Mouse (Mus musculus): ENCODE data around the gene Adk. TPM values are rescaled to one million over a fixed set of nuclear protein-coding genes. Genes with fewer than 3 reads are reported as not detected.
A peak's percentile ranks its signal among the peaks of the same experiment; 100 is the strongest.

Adk gene
- 215 and 230 TPM in 2 replicates for polyA plus RNA-seq (2015; fragmentation: Nextera tagmentation; extraction: Ambion mirVana)

GRCm38 (mm10) chr14:21052112-21052780, at the start of gene Adk, which contains the start of gene Ap3m1:
Adk (plus strand) TSS chr14:21052574.
Ap3m1 (minus strand) TSS chr14:21052508.
- ATAC-seq: peak; percentile 98
- Histone ChIP-seq H3K27ac (peak within 1 kb of the TSS; percentile 92), H3K27me3 (replicated peaks) (no peaks in the 10 kb centered on the region), H3K36me3 (no peaks in the 10 kb centered on the region), H3K4me3 (replicated peaks) (peak within 1 kb of the TSS; percentile 83), H3K4me1 (replicated peaks) (0 out of 2 replicates have a peak, but pooled peaks cover 3% of the 10 kb centered on the region), H3K4me2 (replicated peaks) (peak within 1 kb of the TSS; percentile 97), H3K9ac (peak within 1 kb of the TSS; percentile 73), H3K9me3 (no peaks in the 10 kb centered on the region)
- under 1% methylated on average over 48 of the region's 48 CpGs for WGBS

GRCm38 (mm10) chr14:21013800-21014334, 38.5 kb upstream of the Adk start:
- no peak for ATAC-seq

DNA sequence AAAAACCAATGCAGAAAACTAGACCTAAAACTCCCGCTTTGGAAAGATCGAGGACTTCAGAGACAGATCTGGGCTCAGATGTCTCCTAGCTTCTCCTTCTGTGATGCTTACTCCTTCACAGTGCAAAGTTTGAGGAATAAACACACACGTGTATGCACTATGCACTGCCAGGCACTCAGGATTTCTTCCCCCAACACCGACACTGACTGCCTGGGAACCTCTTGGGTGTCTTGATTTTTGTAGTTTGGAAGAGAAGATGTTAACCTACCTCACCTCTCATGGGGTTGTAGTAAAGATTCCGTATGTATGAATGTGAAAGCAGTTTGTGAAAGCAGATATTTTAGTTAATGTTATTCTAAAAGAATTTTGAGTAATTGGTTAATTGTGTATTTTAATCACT, 34.5 kb upstream of the Adk start:
- no peak for ATAC-seq
- H3K4me3 ChIP-seq (replicated peaks): no peak overlapping the region
- H3K4me2 ChIP-seq (replicated peaks): no peak overlapping the region
- H3K9ac ChIP-seq: no peak overlapping the region
- H3K27ac ChIP-seq: no peak overlapping the region
- H3K9me3 ChIP-seq: no peaks in the 10 kb centered on the region
- H3K4me1 ChIP-seq (replicated peaks): no peaks in the 10 kb centered on the region
- peaks cover 24% of the 10 kb centered on the region for H3K36me3 ChIP-seq
- 90% methylated on average over 5 of the region's 5 CpGs for WGBS
- H3K27me3 ChIP-seq (replicated peaks): no peaks in the 10 kb centered on the region

More at GRCm38 (mm10) chr14:21013800-21014334, 38.5 kb upstream of the Adk start:
- H3K4me2 ChIP-seq (replicated peaks): no peak overlapping the region
- H3K9me3 ChIP-seq: no peaks in the 10 kb centered on the region
- H3K4me1 ChIP-seq (replicated peaks): no peaks in the 10 kb centered on the region
- H3K27me3 ChIP-seq (replicated peaks): no peaks in the 10 kb centered on the region
- 86% methylated on average over 5 of the region's 5 CpGs for WGBS
- H3K36me3 ChIP-seq: peaks cover 14% of the 10 kb centered on the region; the same call in 1 of the 2 replicates
- H3K27ac ChIP-seq: no peak overlapping the region
- H3K9ac ChIP-seq: no peak overlapping the region
- H3K4me3 ChIP-seq (replicated peaks): no peak overlapping the region

GRCm38 (mm10) chr14:21018977-21019376, 33.4 kb upstream of the Adk start:
- Histone ChIP-seq H3K27me3 (replicated peaks) (no peaks in the 10 kb centered on the region), H3K9me3 (no peaks in the 10 kb centered on the region), H3K36me3 (peaks cover 24% of the 10 kb centered on the region), H3K9ac (no peak overlapping the region), H3K4me3 (replicated peaks) (no peak overlapping the region), H3K27ac (no peak overlapping the region), H3K4me2 (replicated peaks) (no peak overlapping the region), H3K4me1 (replicated peaks) (no peaks in the 10 kb centered on the region)
- 48% methylated on average over 3 of the region's 3 CpGs for WGBS
- ATAC-seq: peak; percentile 41; the same call in 1 of the 2 replicates

GRCm38 (mm10) chr14:21020435-21020834, 31.9 kb upstream of the Adk start:
- Histone ChIP-seq H3K27me3 (replicated peaks) (no peaks in the 10 kb centered on the region), H3K36me3 (peaks cover 24% of the 10 kb centered on the region), H3K4me1 (replicated peaks) (no peaks in the 10 kb centered on the region), H3K4me2 (replicated peaks) (no peak overlapping the region), H3K9me3 (no peaks in the 10 kb centered on the region), H3K9ac (no peak overlapping the region), H3K4me3 (replicated peaks) (no peak overlapping the region), H3K27ac (no peak overlapping the region)
- no peak for ATAC-seq
- WGBS: 93% methylated on average over 8 of the region's 8 CpGs

GRCm38 (mm10) chr14:21027542-21027941, 24.8 kb upstream of the Adk start:
- H3K36me3 ChIP-seq: peaks cover 17% of the 10 kb centered on the region
- no peaks in the 10 kb centered on the region for H3K4me1 ChIP-seq (replicated peaks)
- no peak overlapping the region for H3K27ac ChIP-seq
- no peak overlapping the region for H3K4me2 ChIP-seq (replicated peaks)
- no peaks in the 10 kb centered on the region for H3K27me3 ChIP-seq (replicated peaks)
- H3K9me3 ChIP-seq: no peaks in the 10 kb centered on the region
- H3K9ac ChIP-seq: no peak overlapping the region
- H3K4me3 ChIP-seq (replicated peaks): no peak overlapping the region
- no peak for ATAC-seq

DNA sequence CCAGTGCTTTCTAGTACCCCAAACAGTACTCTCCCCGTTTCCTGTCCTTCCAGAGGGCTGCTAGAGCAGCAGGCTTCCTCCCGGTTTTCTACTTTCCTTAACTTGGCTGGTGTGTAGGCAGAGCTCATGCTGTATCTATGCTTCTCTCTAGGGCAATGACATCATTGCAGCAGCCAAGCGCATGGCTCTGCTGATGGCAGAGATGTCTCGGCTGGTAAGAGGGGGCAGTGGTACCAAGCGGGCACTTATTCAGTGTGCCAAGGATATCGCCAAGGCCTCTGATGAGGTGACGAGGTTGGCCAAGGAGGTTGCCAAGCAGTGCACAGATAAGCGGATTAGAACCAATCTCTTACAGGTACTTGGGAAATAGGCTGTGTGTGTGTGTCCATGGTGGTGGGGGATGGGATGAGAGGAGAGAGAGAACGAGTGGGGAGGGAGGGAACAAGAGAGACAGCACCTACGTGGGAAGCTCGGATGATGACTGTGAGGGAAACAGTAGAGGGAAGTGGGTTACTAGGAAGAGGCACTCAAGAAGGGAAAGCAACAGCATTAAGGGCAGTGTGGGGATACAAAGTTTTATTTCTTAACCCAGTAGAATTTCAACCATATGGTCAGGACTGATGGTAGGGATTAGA, 23.2 kb upstream of the Adk start:
- no peaks in the 10 kb centered on the region for H3K9me3 ChIP-seq
- no peaks in the 10 kb centered on the region for H3K27me3 ChIP-seq (replicated peaks)
- peaks cover 17% of the 10 kb centered on the region for H3K36me3 ChIP-seq
- no peak overlapping the region for H3K9ac ChIP-seq
- H3K4me3 ChIP-seq (replicated peaks): no peak overlapping the region
- no peak for ATAC-seq
- 84% methylated on average over 11 of the region's 11 CpGs for WGBS
- H3K4me1 ChIP-seq (replicated peaks): no peaks in the 10 kb centered on the region
- no peak overlapping the region for H3K27ac ChIP-seq
- H3K4me2 ChIP-seq (replicated peaks): no peak overlapping the region

DNA sequence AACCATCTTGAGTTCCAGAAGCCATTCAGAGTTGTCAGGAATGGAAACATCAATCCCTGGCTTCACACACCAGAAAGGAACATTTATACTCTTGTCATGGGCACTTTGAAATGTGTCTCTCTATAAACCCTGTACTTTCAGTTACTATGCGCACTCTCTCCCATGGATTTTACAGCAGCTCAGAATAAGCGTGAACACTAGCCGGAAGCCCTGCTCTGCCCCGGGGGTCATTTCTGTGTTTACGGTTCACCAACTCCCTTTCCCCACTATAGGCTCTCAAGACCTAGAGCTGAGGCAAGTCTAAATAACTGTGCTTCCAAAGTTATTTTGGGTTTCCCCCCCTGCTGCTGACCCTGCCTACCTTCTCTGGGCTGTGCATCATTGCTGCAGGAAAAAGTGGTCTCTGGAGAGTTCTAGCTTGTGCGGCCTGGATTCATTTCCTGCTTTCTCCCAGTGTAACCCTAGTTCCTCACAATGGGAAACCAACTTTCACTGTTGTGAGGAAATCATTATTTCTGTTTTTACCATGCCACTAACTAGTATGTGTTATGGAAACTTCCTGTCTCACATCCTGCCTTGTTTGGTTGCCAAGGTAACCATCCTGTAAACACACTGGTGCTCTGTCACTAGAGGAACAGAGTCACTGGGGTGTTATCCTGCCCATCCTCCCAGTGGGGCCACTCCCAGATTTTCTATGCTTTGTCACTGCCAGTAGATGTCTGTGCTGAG, 20.4 kb upstream of the Adk start:
- Histone ChIP-seq H3K4me2 (replicated peaks) (no peak overlapping the region), H3K4me1 (replicated peaks) (no peaks in the 10 kb centered on the region), H3K9me3 (no peaks in the 10 kb centered on the region), H3K27ac (no peak overlapping the region), H3K27me3 (replicated peaks) (no peaks in the 10 kb centered on the region), H3K4me3 (replicated peaks) (no peak overlapping the region), H3K36me3 (peaks cover 23% of the 10 kb centered on the region), H3K9ac (no peak overlapping the region)
- ATAC-seq: peak; percentile 71
- WGBS: 60% methylated on average over 6 of the region's 6 CpGs

GRCm38 (mm10) chr14:21034271-21034670, 18.1 kb upstream of the Adk start:
- no peaks in the 10 kb centered on the region for H3K27me3 ChIP-seq (replicated peaks)
- no peak overlapping the region for H3K27ac ChIP-seq
- no peak overlapping the region for H3K4me3 ChIP-seq (replicated peaks)
- no peak overlapping the region for H3K9ac ChIP-seq
- WGBS: 81% methylated on average over 4 of the region's 4 CpGs
- H3K4me1 ChIP-seq (replicated peaks): no peaks in the 10 kb centered on the region
- ATAC-seq: no peak
- peaks cover 17% of the 10 kb centered on the region; the same call in 1 of the 2 replicates for H3K36me3 ChIP-seq
- no peaks in the 10 kb centered on the region for H3K9me3 ChIP-seq
- H3K4me2 ChIP-seq (replicated peaks): no peak overlapping the region

- no peaks in the 10 kb centered on the region for H3K27me3 ChIP-seq (replicated peaks)
- H3K9me3 ChIP-seq: no peaks in the 10 kb centered on the region
- H3K4me1 ChIP-seq (replicated peaks): 0 out of 2 replicates have a peak, but pooled peaks cover 2% of the 10 kb centered on the region
- H3K4me3 ChIP-seq (replicated peaks): no peak overlapping the region
- whole genome bisulfite sequencing: 94% methylated on average over 3 of the region's 3 CpGs
- H3K36me3 ChIP-seq: peaks cover 14% of the 10 kb centered on the region; the same call in 1 of the 2 replicates
- H3K27ac ChIP-seq: no peak overlapping the region
- ATAC-seq: no peak
- no peak overlapping the region for H3K4me2 ChIP-seq (replicated peaks)
- no peak overlapping the region for H3K9ac ChIP-seq
Measured at GRCm38 (mm10) chr14:21034791-21035190, 17.6 kb upstream of the Adk start.

DNA sequence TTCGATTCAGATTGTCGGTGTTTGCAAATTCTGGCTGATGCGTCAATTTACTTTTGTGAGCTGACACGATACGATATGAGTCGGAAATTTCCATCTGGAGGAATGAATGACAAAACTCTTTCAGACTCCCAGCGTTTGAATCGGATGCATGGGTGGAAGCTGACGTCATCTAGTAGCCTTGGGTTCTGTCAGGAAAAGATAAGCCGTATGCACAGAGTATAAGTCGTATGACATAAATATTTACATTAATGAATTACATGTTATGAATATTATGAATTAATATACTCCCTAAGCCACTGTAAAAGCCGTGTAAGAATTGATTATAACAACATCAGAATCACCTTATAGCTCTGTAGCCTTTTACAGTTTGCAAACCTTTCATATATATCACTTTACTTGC, 13.3 kb upstream of the Adk start:
- Histone ChIP-seq H3K9me3 (no peaks in the 10 kb centered on the region), H3K4me1 (replicated peaks) (0 out of 2 replicates have a peak, but pooled peaks cover 2% of the 10 kb centered on the region), H3K4me3 (replicated peaks) (no peak overlapping the region), H3K9ac (no peak overlapping the region), H3K4me2 (replicated peaks) (no peak overlapping the region), H3K27me3 (replicated peaks) (no peaks in the 10 kb centered on the region), H3K27ac (no peak overlapping the region), H3K36me3 (0 out of 2 replicates have a peak, but pooled peaks cover 8% of the 10 kb centered on the region)
- ATAC-seq: no peak
- 60% methylated on average over 12 of the region's 12 CpGs for WGBS

DNA sequence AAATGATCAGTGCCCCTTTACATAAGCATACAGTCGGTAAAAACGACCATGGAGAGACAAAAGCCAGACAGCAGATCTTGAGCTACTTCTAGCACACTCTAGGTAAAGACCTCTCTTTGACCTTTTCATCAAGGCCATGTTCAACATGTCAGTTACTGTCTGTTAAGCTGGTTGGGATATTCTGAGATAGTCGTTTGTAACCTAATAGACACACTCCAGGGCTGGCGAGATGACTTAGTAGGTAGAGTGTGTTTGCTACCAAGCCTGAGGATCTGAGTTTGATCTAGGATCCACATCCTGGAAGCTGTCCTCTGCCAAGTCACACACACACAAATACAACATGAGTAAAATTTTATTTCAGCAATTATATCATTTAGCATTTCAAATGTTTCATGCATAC, 12.8 kb upstream of the Adk start:
- Histone ChIP-seq H3K27ac (no peak overlapping the region), H3K9me3 (no peaks in the 10 kb centered on the region), H3K4me2 (replicated peaks) (no peak overlapping the region), H3K4me3 (replicated peaks) (no peak overlapping the region), H3K9ac (no peak overlapping the region), H3K27me3 (replicated peaks) (no peaks in the 10 kb centered on the region), H3K36me3 (0 out of 2 replicates have a peak, but pooled peaks cover 8% of the 10 kb centered on the region), H3K4me1 (replicated peaks) (0 out of 2 replicates have a peak, but pooled peaks cover 2% of the 10 kb centered on the region)
- 54% methylated on average over 4 of the region's 4 CpGs for WGBS
- no peak for ATAC-seq
